Mouse (Mus musculus): ENCODE data around the gene Tubg2.

The Tubg2 gene

DNA sequence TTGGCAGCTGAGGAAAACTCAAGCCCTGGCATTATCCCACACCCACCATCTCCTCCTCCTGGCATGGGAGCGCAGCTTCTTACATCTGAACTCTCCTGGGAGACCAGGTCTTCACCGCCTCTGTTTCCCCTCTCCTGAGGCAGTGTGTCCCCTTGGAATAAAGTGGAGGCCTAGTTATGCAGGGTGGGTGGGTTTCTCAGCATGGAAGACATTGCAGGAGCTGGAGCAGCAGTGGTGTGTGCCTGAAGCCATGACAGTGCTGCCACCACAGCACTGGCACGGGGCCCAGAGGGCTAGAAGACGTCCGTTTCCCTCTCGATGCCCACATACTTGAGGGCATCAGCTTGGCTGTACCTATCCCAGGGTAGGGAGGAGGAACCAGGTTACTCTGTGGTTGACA is 36.9 kb downstream of the Tubg2 start:
- DNase-seq (ENCODE audit: extremely low read depth, low read depth, low spot score) = no peak

DNA sequence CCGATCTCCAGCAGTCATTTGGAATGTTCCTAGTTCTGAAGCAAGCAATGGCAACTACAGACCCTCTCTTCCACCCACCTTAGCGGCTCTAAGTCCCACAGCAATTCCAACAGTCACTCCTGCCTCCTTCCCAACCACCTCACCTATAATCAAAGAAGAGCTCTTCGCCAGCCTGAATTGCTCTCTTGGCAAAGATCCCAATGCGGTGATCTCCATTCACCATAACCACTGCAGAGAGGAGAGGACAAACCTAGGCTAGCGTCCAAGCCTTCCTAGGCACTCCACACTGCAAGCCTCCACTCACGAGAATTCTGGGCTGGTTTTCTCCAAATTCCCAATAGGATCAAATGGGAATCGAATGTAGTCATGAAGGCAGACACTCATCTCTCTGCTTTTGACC is 37.4 kb downstream of the Tubg2 start:
- no peak for DNase-seq (ENCODE audit: extremely low read depth, low read depth, low spot score)

- DNase-seq (ENCODE audit: extremely low read depth, low read depth, low spot score) = no peak
These were observed 38.4 kb downstream of the Tubg2 start for GRCm38 (mm10) chr11:101194137-101194536.

GRCm38 (mm10) chr11:101194643-101195042 is 38.9 kb downstream of the Tubg2 start:
- no peak for DNase-seq (ENCODE audit: extremely low read depth, low read depth, low spot score)

- DNase-seq (ENCODE audit: extremely low read depth, low read depth, low spot score) = no peak
These were observed 39.4 kb downstream of the Tubg2 start for GRCm38 (mm10) chr11:101195101-101195500.

GRCm38 (mm10) chr11:101195571-101195970 is 39.9 kb downstream of the Tubg2 start:
- DNase-seq (ENCODE audit: extremely low read depth, low read depth, low spot score) = no peak

- no peak for DNase-seq (ENCODE audit: extremely low read depth, low read depth, low spot score)
These were observed 40.5 kb downstream of the Tubg2 start for GRCm38 (mm10) chr11:101196175-101196574.

DNA sequence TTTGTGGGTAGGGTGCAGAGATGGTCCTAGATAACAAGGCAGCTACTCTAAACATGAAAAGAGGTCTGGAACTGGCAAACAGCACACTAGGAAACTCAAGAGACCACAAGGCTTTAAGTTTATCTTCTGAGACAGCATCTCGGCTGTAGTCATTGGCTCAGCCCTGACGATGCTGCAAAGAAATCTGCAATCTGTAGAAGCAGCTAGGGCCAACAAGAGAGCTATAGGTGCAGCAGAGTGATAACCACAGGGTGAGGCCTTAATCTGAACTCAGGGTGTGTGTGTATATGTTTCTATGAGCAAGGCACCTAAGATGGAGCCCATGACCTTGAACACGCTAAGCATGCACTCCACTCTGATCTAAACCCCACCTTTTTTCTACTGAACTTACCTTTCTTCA is 43.8 kb downstream of the Tubg2 start:
- DNase-seq (ENCODE audit: extremely low read depth, low read depth, low spot score) = no peak

- no peak for DNase-seq (ENCODE audit: extremely low read depth, low read depth, low spot score)
These were observed 45.3 kb downstream of the Tubg2 start for GRCm38 (mm10) chr11:101200986-101201385.
